Mouse (Mus musculus): Measurements from ENCODE around the gene Sim2.

DNA sequence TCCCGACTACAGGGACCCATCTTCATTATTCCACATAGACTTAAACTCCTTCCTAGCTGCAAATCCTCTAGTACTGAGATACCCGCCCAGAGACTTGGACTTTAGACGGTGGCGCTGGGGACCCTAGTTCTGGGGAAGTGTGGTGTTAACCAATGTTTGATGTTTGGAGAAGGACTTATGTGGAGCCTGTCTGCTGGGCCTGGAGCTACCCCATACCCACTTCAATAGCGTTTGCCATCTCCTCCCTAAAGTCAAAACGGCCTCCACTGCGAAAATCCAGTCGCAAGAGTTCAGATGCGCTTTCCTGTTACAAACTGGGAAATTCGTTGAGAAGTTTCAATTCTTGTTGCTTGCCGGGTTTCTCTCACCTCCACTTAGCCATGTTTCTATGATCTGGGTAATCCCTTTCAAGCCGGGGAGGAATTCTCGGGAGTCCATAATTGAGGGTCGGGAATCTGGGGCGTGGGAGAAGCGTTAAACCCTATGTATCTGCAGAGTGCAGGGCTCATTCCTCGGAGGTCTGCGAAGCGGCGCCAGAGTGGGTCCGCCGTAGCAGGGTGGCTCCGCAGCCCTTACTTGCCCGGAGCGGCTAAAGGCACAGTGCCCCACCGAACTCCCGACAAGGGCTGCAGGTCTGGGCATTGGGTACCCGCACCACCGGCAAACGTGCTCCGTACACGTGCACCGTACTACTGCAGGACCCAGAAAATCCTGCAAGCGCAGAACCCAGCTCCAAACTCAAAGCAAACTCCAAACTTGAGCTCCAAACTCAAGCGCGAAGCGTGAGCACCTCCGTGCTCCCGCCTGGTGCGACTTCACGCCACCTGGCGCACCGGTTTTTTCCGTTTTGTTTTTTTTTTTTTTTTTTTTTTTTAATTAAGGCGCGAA, 1.5 kb upstream of the Sim2 start:
- TF ChIP-seq POLR2A (IDR thresholded peaks at IDR 0.05; ENCODE audit: insufficient read length, low read depth) (no peak), SRF (IDR thresholded peaks at IDR 0.05; ENCODE audit: control insufficient read depth, insufficient read length, low read depth) (no peak), POLR2AphosphoS2 (IDR thresholded peaks at IDR 0.05; ENCODE audit: insufficient read length, low read depth) (no peak), MYOG (IDR thresholded peaks at IDR 0.05; ENCODE audit: control insufficient read depth in 1 of 3, insufficient read depth in 1 of 3, insufficient read length in 2 of 3, low read depth in 2 of 3) (no peak), USF1 (IDR thresholded peaks at IDR 0.05; ENCODE audit: low read depth) (no peak), TCF3 (IDR thresholded peaks at IDR 0.05; ENCODE audit: insufficient read length, low read depth) (no peak), E2F4 (IDR thresholded peaks at IDR 0.05; ENCODE audit: insufficient read depth) (no peak), MYOD1 (IDR thresholded peaks at IDR 0.05; ENCODE audit: control insufficient read depth in 1 of 3, insufficient read length in 2 of 3, low read depth in 2 of 3) (no peak), MAX (IDR thresholded peaks at IDR 0.05; ENCODE audit: low read depth) (no peak), TCF12 (IDR thresholded peaks at IDR 0.05; ENCODE audit: insufficient read depth, poor library complexity, severe bottlenecking) (no peak), REST (IDR thresholded peaks at IDR 0.05; ENCODE audit: insufficient read depth, insufficient read length) (no peak)

All from myocyte (in vitro differentiated cells).